Mouse (Mus musculus) monocyte, adult 2 months (primary cell): ENCODE data around the gene Vmn1r13.
"Not testable (repeated sequence)": the region's sequence is repeated elsewhere in the genome, so short reads cannot be mapped to it uniquely, and the experiment has no call there.

Source experiments
- DNase-seq, 2 experiments: peaks; one replicate each; pipeline ENCODE4 v3.0.0; 2022; ENCODE audit warnings: low spot score in 2 of 2, low read depth in 1 of 2

Vmn1r13 gene

GRCm38 (mm10) chr6:57202990-57203389 lies at the start of gene Vmn1r13:
TSS of gene Vmn1r13 (plus strand) at chr6:57203290.
- not testable (repeated sequence) for DNase-seq

DNA sequence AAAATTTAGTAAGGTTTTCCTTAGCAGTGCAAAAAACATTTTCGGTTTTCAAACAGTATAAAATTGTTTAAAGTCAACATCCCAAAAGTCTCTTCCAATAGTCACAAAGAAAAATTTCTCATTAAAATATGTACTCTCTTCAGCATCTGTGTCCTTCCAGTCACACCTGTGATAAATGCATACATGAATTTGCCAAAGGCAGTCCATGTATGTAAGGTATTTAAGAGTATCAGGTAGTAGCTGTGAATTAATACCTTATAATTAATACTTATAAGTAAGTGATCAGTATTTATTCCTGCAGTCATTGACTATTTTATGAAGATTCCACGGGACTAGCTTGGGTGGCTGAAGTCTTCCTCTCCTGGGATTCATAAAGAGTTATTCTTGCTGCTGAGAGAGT lies 46.5 kb upstream of the Vmn1r13 start, which contains the start of gene Vmn1r12:
Gene Vmn1r12 (plus strand): TSS at position 301 of the 400 bp plus-strand sequence.
- DNase-seq, result no peak

- DNase-seq, result not testable (repeated sequence)
These were observed 13.1 kb upstream of the Vmn1r13 start for GRCm38 (mm10) chr6:57190016-57190415.

- DNase-seq, result no peak
These were observed 28.3 kb downstream of the Vmn1r13 start, which contains the start of gene Vmn1r14 for GRCm38 (mm10) chr6:57231386-57231785. TSS of gene Vmn1r14 (plus strand) at chr6:57231686.

DNA sequence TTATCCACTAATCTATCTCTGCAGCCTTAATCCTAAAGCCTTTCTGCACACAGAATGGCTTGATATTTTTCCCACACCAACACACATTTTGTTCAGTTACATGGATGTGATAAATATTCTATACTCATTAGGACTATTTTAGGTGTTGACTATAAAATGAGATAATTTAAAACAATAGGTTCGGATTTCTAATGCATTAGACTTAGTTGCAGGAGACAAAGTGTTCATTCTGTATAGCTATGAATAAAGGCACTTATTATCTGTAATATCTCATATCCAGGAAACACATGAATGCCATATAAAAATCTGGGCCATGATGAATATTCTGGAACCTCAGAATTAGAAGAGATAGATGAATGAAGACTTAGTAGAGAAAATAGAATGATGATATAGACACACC lies 54.6 kb downstream of the Vmn1r13 start, which contains the start of gene Vmn1r15:
Gene Vmn1r15 (plus strand): TSS at position 301 of the 400 bp plus-strand sequence.
- no peak for DNase-seq

DNA sequence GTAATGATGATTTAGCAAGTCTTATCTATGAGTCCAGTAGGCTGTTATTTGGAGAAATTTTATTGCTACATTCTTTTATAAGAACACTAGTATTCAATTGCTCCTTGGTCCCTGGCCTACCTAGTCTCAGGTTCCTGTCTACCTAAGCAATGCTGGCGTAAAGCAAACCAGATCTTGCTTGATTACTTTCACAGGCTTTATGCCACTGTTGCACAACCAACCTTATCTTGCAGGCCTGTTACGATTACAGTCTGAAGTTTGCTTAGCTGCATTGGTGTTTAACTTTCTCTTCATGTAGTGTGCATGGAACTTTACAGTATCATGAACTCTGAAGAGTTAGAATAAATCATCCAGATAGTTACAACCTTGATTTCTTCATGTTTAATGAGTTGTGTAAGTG lies 57.9 kb downstream of the Vmn1r13 start:
- no peak for DNase-seq
